Mouse (Mus musculus) olfactory bulb, adult 2 months (tissue): ENCODE data around the gene Tmtc4. TPM values are rescaled to one million over a fixed set of nuclear protein-coding genes. Genes with fewer than 3 reads are reported as not detected.

Experiments
- H3K27ac ChIP-seq: fragments of 200-500 bp; 2 replicates; pipeline ENCODE4 v1.5.1; 2012; ENCODE audit warnings: low read depth, low read length; ENCODE audit not compliant: insufficient read depth
- H3K4me1 ChIP-seq: fragments of 200-500 bp; 2 replicates; pipeline ENCODE4 v1.6.1; 2012; ENCODE audit warnings: low read length; ENCODE audit not compliant: control insufficient read depth, insufficient read depth
- H3K4me3 ChIP-seq: fragments of 200-500 bp; 2 replicates; pipeline ENCODE4 v1.5.1; 2012; ENCODE audit warnings: mild to moderate bottlenecking, low read depth, low read length, moderate library complexity; ENCODE audit not compliant: insufficient read depth
- CTCF ChIP-seq: fragments of 200-500 bp; IDR thresholded peaks from 2 replicates; pipeline ENCODE4 v1.5.1; 2012; ENCODE audit warnings: low read depth, mild to moderate bottlenecking, low read length, moderate library complexity; ENCODE audit not compliant: insufficient read depth
- POLR2A ChIP-seq: fragments of 200-500 bp; IDR thresholded peaks from 2 replicates; pipeline ENCODE4 v1.6.1; 2012; ENCODE audit warnings: mild to moderate bottlenecking, low read depth, low read length, moderate library complexity; ENCODE audit not compliant: insufficient read depth
- WGBS: fragments of 180-500 bp; shearing (Covaris S2); methylation state at CpG from one replicate; pipeline ENCODE4 v1.1.7; 2018; 5-methylcytosine and 5-hydroxymethylcytosine counted together
- polyA plus RNA-seq: library from polyadenylated mRNA; stranded (reverse); fragments of >200 nt; gene quantifications from 2 replicates; pipeline ENCODE4 v1.2.4, GENCODE M21; 2012; ENCODE audit warnings: low replicate concordance; ENCODE audit not compliant: missing spikeins, insufficient read depth, insufficient read length

Tmtc4 gene
- polyA plus RNA-seq, 1 experiment, result not detected

DNA sequence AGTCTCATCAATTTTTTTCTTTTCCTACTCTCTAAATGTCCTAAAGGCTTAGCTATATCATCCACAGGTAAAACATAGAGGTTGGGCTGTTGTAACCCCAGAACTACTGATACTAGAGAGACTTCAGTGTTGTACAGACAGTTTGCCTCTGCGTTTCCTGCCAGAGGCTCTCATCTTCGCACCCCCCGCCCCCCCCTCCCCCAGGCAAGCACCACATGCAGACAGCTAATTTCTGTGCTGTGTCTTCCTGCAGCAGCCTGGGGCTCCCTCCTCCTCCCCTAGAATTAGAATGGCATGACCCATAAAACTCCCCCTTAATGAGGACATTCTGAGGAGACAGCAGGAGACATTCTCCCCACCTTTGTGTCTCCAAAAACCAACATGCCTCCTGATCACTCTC, 17.6 kb upstream of the Tmtc4 start:
- TF ChIP-seq POLR2A, result no peak
- TF ChIP-seq CTCF, result no peak
- no peaks in the 10 kb centered on the region for H3K4me1 ChIP-seq
- no peak overlapping the region for H3K27ac ChIP-seq
- 50% methylated on average over 3 of the region's 3 CpGs for WGBS
- H3K4me3 ChIP-seq, result no peak overlapping the region

DNA sequence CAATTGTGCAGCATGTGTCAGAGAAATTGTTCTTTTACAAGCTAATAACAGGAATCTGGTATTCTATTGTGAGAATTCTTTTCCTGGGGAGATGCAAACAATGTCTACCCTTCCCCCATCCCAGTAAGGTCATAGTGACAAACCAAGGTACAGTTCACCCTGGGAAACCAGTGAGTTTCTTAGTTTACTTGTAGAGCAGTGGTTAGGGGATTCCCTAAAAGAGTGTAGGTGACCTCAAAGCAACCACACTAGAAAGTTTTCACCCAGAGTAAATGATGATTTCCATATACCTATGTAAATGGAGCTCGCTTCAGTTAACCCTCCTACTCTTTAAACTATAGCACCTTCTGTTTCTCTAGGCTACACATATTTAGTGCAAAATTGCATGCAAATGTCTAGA, 13.6 kb upstream of the Tmtc4 start:
- WGBS, result 84% methylated on average over 1 of the region's 1 CpGs
- TF ChIP-seq CTCF (no peak), POLR2A (no peak)

DNA sequence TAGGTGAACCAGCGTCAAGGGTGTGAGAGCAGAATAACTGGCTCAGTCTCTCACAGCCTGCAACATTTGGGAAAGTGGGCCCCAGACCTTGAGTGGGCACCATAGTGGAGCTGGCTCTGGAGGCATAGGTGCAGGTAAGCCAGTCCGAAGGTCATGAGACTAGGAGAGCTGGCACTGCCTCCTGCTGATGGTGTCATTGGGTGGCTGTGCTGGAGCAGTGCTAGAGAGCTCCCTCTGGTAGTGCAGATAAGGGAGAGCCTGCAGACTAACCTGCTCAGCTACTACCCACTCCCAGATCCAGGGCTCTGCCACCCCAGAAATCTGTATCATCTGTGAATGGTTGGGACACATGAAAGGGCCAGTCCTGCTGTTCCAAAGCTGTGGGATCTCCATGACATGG, 10.1 kb upstream of the Tmtc4 start:
- TF ChIP-seq CTCF (no peak), POLR2A (no peak)
- Histone ChIP-seq H3K4me1 (no peaks in the 10 kb centered on the region), H3K4me3 (no peak overlapping the region), H3K27ac (no peak overlapping the region)
- 92% methylated on average over 2 of the region's 2 CpGs for WGBS

More for the DNA sequence above, 13.6 kb upstream of the Tmtc4 start:
- Histone ChIP-seq H3K4me3 (no peak overlapping the region), H3K4me1 (no peaks in the 10 kb centered on the region), H3K27ac (no peak overlapping the region)

DNA sequence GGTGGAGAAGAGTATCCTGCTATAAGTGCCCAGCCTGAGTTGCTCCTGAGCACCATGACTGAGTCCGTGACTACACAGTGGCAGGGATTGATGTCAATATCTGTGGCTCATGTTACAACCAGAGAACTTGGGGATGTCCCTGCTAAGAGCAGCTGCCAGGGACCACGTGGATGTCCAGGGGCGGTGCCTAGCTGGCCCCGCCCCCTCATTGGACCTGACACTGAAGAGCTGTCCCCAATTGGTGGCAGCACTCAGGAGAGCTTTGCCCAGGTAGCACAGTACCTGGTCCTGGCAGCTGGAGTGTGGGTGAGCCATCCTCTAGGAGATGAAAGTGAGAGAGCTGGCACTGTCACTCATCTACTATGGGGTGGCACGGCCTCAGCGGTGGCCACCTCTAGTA, 9.1 kb upstream of the Tmtc4 start:
- H3K27ac ChIP-seq, result no peak overlapping the region
- no peaks in the 10 kb centered on the region for H3K4me1 ChIP-seq
- 70% methylated on average over 6 of the region's 6 CpGs for WGBS
- no peak overlapping the region for H3K4me3 ChIP-seq
- TF ChIP-seq POLR2A (no peak), CTCF (no peak)

DNA sequence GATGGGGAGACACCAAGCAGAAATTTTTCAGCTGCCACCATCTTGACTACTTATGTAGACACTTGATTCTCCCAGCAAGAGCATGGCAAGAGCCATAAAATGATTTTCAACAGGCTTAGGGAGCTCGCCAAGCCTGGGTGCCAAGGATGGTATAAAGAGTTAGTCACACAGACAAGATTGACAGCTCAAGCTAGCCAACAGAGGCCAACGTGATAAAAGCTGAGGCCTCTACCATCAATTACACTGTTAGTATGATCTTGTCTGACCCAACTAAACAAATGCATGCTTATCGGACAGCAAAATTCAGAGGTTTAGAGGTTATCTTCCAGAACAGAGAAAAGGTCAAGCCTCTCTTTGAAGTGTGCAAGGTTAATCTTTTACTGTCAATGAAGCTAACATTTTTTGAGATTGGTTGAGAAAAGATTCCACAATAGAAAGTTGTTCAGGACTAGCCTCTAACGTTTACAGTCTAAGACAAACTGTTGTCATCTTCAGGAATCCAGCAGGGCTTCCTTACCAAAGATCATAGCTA, 6.8 kb upstream of the Tmtc4 start:
- TF ChIP-seq POLR2A (no peak), CTCF (no peak)
- no peak overlapping the region for H3K4me3 ChIP-seq
- 82% methylated on average over 4 of the region's 4 CpGs for WGBS
- no peaks in the 10 kb centered on the region for H3K4me1 ChIP-seq
- no peak overlapping the region for H3K27ac ChIP-seq

DNA sequence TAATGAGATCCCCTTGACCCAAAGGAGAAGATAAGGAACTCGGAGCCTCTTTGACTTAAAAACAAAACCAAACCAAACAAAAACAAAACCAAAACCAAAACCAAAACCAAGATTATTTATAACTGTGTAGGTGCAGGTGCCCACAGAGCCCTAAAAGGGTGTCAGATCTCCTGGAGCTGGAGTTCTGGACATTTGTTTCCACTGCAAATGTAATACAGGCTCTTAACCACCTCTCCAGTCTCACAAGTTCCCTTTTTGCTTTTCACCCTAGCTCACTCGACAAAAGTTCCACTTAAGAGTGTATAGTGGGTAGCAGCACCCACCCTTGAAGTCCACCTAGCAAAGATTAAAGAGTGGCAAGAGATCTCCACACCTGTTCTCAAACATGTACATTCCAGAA, 2.6 kb upstream of the Tmtc4 start:
- no peak for TF ChIP-seq POLR2A
- TF ChIP-seq CTCF, result no peak
- no peak overlapping the region for H3K27ac ChIP-seq
- H3K4me1 ChIP-seq, result peaks cover 9% of the 10 kb centered on the region
- 87% methylated on average over 2 of the region's 2 CpGs for WGBS
- H3K4me3 ChIP-seq, result no peak overlapping the region

DNA sequence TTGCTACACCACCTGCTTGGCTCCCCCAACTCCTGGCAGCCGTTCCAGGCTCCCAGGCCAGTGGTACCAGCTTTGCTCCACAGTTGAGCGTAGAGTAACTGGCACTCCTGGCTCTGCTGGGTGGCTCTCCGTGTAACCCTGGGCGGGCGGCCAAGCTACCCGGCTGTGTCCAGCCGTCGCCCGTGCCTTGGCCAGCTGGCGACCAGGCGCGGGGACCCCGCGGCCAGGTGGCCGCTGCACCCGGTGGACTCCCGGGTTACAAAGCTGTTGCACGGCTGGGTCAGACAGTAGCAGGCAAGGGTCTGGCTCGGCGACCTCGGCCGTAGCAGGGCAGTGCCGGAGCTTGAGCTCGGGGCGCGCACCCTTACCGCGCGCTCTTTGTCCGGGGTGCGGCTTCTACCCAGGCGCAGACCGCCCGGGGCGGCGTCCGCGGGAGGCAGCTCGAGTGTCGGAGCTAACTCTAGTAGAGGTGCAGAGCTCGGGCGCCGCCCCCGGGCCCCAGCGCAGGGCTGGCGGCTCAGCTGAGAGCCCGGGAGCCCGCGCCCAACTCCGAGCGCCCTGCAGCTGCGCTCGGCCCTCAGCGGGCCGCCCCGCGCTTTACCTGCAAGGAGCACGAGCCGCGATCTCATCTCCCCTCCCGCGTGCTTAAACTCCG, 1.1 kb downstream of the Tmtc4 start:
- peak overlapping the region; percentile 12 for H3K27ac ChIP-seq
- TF ChIP-seq POLR2A (no peak), CTCF (no peak)

DNA sequence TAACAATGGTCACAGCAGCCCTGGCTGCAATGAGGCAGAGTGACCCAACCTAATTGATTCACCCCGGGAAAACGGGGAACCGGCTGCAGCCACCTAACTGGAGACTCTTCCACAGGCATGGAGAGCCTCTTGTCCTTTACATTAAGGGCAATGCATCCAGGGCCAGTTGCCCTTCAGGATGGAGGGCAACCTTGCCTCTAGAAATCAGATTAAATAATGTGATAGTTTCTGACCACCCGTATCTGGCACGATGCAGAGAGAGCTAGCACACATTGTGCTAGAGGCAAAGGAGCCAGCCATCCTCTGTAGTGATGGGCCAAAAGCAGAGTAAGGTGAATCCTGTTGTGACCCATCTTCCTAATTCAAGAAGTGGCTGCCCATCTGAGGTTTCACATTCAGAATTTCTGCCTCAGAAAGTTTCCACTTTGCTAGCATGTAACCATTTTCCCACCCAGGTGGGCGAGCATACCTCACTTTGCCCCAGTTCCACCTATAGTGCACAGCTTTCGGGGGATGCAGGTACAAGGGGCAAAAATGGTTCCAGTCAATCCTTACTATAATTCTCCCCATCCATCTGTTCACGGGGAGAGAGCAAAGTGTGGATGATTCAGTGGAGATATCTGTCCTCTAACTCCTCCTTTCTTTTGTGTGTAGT, 1.9 kb downstream of the Tmtc4 start:
- WGBS, result 45% methylated on average over 8 of the region's 8 CpGs
- TF ChIP-seq POLR2A (no peak), CTCF (no peak)

More for the DNA sequence above, 1.1 kb downstream of the Tmtc4 start:
- peaks cover 9% of the 10 kb centered on the region for H3K4me1 ChIP-seq
- WGBS, result under 1% methylated on average over 62 of the region's 63 CpGs
- H3K4me3 ChIP-seq, result peak overlapping the region; percentile 54

DNA sequence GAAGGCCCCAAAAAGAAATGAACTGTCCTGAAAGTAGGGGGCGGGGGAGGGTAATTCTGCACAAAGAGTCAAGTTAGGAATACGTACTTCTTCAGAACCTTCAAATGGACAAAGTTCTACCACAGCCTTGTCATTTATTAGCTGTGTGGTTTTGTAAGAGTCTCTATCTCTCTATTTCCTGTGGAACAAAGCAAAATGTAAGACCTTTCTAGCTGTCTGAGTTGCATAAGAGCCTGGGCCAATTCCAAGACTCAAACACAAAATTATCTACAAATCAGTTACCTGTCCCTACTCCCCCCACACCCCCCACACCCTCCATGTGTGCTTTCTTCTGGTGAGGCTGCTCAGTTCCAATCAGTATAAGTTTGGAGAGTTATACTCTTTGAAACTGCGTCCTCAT, 5.0 kb downstream of the Tmtc4 start:
- Histone ChIP-seq H3K27ac (no peak overlapping the region), H3K4me1 (peaks cover 9% of the 10 kb centered on the region), H3K4me3 (no peak overlapping the region)
- 94% methylated on average over 3 of the region's 3 CpGs for WGBS
- TF ChIP-seq POLR2A (no peak), CTCF (no peak)

More for the DNA sequence above, 1.9 kb downstream of the Tmtc4 start:
- peak overlapping the region; percentile 54 for H3K4me3 ChIP-seq
- no peak overlapping the region; the same call in 1 of the 2 replicates for H3K27ac ChIP-seq
- H3K4me1 ChIP-seq, result peaks cover 9% of the 10 kb centered on the region
